Mouse (Mus musculus) ovary, adult 2 months (tissue): ENCODE measurements around the gene Dnm3. TPM values are rescaled to one million over a fixed set of nuclear protein-coding genes. Genes with fewer than 3 reads are reported as not detected.

Experiments
- polyA plus RNA-seq: library from polyadenylated mRNA; depleted of rRNA; stranded (reverse); fragments of >200 nt; gene quantifications from 2 replicates; pipeline ENCODE4 v1.2.3, GENCODE M21; 2012; rRNA removed

Dnm3 gene
- 3.8 and 4.2 TPM in 2 replicates for polyA plus RNA-seq

DNA sequence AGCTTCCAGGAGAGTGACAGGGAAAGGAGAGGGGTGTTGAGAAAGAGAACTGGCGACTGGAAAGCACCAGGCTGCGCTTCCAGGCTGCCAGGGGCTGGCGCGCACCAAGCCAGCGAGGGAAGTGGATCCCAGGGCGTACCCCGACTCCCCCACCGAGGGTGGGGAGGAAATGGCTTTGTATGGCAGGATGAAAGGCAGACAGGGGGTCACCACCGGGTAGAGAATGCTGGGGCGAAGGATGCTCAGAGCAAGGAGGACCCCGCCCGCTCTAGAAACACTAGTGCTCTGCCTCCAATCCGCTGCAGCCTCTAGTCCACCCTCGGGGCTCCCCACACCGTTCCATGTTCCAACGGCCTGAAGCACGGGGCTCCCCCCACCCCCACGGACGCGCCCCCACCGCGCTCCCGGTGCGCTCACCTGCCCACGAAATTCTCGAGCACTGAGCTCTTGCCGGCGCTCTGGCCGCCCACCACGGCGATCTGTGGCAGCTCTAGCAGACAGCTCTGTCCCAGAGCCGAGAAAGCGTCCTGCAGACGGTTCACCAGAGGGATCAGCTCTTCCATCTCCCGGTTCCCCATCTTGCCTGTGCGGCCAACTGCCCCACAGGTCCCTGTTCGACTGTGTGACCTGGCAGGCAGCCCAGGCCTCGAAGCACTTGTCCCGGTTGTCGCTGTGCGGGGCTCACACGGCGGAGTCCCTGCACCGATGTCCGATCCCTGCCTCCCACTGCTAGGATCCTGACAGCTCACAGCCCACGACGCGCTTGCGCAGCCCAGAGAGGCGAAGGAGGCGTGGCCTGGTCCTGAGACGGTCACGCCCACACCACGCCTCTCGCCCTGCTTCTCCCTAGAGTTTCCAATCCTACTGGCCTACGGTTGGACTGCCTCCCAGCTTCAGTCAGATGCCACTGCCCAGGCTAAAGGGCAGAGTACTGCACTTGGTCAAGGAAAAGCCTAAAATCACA is at the start of gene Dnm3:
Gene Dnm3 (minus strand): TSS at position 789 of the 964 bp plus-strand sequence.

GRCm38 (mm10) chr1:161979536-161979935 is 498.3 kb downstream of the Dnm3 start, which contains the start of gene 4930558K02Rik:
Gene 4930558K02Rik (minus strand): TSS chr1:161979636.

DNA sequence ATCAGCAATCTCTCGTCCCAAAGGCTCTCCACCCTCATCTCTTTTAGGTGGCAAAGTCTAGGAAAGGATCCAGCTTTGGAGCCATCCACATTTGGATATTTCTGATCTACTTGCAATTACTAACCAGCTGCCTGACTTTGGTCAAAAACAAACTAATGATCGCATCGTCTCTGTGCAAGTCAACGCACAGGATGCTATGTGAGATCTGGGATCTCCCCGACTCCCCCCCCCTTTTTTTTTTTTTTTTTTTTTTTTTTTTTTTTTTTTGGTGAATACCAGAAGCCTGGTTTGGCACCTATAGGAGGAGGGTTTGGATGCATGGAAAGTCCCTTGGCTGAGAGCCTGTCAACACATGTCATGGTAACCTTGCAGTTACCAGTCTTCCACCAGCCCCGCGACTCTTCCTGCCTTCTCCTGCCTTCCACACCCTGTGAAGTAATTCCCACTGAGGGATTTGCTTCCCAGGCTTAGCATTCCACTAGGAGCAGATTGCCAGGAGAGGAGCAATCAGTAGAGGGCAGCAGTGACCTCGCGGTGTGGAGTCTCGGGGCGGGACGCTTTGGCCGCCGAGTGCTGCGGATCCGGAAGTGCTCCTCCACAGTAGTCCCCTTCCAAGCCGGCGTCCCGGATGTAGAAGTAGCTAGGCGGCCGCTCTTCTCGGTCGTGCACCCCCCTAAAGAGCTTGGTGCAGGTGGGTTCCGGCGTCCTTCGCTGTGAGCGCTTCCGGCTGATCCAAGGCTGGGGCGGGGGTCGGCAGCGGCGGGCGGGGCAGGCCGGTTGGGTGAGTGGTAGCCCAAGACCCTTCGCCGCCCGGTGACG is 509.0 kb downstream of the Dnm3 start, which contains the start of gene Pigc:
Gene Pigc (plus strand): TSS at position 598 of the 819 bp plus-strand sequence.

Other genes with a start within 250 kb of the Dnm3 start
- gene Mettl13, start 70.5 kb upstream of the Dnm3 start, polyA plus RNA-seq = 13.4 and 15.5 TPM in 2 replicates
- gene Vamp4, start 92.5 kb upstream of the Dnm3 start, polyA plus RNA-seq = 12.1 TPM in 2 replicates
- gene Myoc, start 161.1 kb upstream of the Dnm3 start, polyA plus RNA-seq = 5.4 and 9.0 TPM in 2 replicates
- gene Myocos, start 180.2 kb upstream of the Dnm3 start, polyA plus RNA-seq = 0.44 and 0.73 TPM in 2 replicates